Mouse (Mus musculus): ENCODE measurements around the gene Hist1h2bf. TPM values are rescaled to one million over a fixed set of nuclear protein-coding genes. Genes with fewer than 3 reads are reported as not detected.

Hist1h2bf gene
- 32.7 and 52.5 TPM in 2 replicates for total RNA-seq (2017)

DNA sequence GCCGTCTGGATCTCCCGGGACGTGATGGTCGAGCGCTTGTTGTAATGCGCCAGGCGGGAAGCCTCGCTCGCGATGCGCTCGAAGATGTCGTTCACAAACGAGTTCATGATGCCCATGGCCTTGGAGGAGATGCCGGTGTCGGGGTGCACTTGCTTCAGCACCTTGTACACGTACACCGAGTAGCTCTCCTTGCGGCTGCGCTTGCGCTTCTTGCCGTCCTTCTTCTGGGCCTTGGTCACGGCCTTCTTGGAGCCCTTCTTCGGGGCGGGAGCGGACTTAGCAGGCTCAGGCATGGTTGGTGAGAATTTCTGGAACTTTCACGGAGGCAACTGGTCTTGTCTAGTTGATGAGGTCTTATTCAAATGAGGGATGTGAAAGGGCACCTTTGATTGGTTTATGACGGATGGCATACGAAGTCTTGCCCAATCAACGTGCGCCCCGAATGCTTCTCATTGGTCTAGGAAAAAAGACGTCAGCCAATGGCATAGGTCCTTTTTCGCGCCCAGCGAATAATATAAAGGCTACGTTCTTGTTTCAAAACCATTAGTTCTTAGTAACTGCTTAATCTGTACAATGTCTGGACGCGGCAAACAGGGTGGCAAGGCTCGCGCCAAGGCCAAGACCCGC, at the start of gene Hist1h2bf, which contains the start of gene Hist1h2ad:
TSS of gene Hist1h2bf (minus strand) at position 299 of the 627 bp plus-strand sequence.
TSS of gene Hist1h2ad (plus strand) at position 484 of the 627 bp plus-strand sequence.
- peak; percentile 91 for ATAC-seq (ENCODE audit: extremely low read depth, insufficient number of reproducible peaks, low FRiP score, poor library complexity, severe bottlenecking)

DNA sequence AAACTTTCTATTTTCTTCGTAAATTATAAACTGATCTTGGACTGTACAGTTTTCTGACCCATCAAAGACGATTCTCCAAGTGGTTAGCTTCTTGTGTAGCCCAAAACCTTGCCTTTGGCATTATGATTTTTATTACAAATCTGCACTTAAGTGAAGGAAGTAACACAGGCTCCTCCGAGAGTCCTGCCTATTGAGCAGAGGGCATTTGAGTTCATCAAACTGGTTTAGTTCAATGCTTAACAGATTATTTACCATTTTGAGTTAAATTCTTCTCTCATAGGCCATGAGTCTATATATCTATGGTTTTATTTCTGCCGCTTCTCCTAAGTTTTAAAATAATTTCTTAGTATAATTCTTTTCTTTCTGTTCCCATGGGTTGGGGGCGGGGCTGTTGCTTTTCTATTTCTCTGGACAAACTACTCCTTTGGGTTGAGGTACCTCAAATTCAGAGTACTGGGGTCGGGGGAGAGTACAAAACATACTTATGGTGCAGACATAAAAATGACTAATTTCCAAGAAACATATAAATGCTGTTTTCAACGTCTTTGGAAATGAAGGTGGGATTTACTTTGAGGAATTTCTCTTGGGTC, 49.0 kb upstream of the Hist1h2bf start:
- ATAC-seq (ENCODE audit: extremely low read depth, insufficient number of reproducible peaks, low FRiP score, poor library complexity, severe bottlenecking): no peak

DNA sequence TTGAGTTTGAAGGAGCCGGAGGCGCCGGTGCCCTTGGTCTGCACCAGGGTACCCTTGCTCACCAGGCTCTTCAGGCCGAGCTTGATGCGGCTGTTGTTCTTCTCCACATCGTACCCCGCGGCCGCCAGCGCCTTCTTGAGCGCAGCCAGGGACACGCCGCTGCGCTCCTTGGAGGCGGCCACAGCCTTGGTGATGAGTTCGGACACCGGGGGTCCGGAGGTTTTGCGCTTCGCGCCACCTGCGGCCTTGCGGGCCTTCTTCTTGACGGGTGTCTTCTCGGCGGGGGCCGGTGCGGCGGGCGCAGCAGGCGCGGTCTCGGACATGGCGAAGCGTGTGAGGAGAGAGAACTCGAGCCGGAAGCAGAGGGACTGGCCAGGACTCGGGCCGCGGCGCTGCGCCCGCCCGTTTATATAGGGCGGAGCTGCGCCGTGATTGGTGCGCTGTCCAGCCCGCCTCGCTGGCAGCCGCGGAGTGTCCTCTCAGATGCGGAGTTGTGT, 48.2 kb upstream of the Hist1h2bf start, which contains the start of gene Hist1h1e:
TSS of gene Hist1h1e (minus strand) at position 384 of the 497 bp plus-strand sequence.
- peak; percentile 69 for ATAC-seq (ENCODE audit: extremely low read depth, insufficient number of reproducible peaks, low FRiP score, poor library complexity, severe bottlenecking)

DNA sequence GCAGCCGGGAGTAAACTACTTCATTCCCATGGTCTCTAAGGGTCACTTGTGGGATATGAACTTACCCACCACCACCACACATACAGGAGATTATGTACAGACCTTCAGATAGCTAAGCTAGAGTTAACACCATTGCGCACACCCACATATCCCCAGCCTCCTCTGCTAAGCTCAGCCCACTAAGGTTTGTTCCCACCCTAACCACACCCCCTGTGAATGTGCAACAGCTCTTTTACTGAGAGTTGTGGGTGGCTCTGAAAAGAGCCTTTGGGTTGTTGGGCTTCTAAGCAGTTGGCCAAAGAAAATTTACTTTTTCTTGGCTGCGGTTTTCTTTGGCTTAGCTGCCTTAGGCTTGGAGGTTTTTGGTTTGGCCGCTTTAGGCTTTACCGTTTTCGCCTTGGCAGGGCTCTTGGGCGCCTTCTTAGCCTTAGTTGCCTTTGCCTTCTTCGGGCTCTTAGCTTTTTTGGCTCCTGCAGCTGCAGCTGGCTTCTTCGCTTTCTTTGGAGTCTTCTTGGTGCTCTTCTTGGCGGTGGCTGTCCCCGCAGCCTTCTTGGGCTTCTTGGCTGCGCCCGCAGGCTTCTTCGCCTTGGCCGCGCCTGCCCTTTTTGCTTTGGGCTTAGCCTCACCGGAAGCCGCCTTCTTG, 47.7 kb upstream of the Hist1h2bf start:
- ATAC-seq (ENCODE audit: extremely low read depth, insufficient number of reproducible peaks, low FRiP score, poor library complexity, severe bottlenecking): peak; percentile 61

DNA sequence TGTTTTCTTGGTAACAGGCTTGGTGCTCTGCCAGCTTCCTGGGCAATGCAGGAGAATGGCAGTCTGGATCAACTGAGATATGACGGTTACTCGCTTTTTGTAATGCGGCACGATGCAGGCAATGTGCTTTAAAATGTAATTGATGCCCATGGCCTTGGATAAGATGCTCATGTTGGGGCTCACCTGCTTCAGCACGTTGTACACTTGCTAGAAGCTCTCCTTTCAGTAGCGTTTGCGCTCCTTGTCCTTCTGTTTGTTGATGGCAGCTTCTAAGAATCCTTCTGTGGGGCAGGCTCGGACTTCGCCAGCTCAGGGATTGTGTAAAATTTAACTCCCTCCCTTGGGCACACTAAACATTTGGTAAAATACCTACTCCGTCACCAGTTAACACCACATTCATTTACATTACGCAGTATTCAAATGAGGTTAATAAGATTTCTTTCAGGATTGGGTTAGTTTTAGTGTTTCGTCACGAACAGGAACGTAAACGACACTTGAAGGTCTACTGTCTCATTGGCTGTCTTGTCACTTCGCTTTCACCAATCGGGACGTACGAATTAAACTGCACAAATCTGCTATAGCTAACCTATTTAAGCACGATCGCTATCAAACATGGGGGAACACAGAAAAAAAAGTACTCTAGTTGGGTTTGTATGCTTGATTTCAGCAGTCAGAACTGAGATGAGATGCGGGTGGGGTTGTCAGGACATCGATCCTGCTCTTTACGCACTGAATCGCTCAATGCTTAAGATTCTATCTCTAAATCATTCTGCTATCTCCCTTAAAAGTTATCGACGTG, 46.9 kb upstream of the Hist1h2bf start, which contains the start of gene Hist1h2be:
TSS of gene Hist1h2be (minus strand) at position 392 of the 799 bp plus-strand sequence.
- ATAC-seq (ENCODE audit: extremely low read depth, insufficient number of reproducible peaks, low FRiP score, poor library complexity, severe bottlenecking): peak; percentile 73

DNA sequence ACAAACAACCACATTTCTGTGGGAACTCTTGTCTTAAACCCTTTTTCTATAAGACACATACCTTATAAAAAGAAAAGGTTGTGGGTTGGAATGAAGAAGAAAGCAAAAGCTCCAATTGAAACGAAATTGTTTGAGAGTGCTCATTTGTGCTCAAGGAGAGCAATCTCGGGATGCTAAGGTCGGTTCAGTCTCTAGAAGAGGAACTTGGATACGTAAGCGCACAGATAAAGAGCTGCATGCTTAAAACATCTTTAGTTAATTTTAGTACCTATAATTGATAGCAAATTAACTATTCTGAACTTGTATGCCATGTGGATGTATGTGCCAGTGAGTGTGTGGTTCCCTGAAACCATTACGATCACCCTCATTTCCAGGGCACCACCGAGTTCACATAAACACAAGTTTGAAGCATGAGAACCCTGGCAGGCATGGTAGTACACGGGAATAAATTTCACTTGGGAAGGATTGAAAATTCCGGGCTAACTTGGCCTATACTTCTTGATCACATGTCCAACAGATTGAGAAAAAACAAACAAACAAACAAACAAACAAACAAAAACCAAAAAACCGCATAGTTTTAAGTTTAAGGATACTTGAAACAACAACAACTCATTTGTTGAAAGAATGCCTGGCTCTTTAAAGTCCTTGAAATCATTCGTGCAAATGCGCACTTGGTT, 46.2 kb upstream of the Hist1h2bf start:
- no peak for ATAC-seq (ENCODE audit: extremely low read depth, insufficient number of reproducible peaks, low FRiP score, poor library complexity, severe bottlenecking)

DNA sequence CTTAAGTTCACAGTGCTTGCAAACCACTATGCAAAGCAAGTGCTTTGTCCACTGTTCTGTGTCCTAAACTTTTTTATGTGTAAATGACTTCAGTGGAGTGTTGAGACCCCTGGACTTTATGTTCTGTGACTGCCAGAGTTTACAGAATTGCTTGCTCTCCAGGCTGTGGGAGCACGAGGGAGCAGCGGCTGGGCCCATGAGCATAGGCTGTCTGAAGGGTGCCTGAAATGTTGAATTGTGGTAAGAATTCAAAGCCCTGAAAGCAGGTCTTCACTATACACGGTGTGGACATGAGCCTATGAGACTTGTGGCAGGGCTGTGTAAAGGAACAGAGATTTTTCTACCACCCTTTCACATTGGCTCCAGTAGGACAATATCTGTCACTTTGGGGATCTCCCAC, 37.6 kb upstream of the Hist1h2bf start:
- ATAC-seq (ENCODE audit: extremely low read depth, insufficient number of reproducible peaks, low FRiP score, poor library complexity, severe bottlenecking): no peak

DNA sequence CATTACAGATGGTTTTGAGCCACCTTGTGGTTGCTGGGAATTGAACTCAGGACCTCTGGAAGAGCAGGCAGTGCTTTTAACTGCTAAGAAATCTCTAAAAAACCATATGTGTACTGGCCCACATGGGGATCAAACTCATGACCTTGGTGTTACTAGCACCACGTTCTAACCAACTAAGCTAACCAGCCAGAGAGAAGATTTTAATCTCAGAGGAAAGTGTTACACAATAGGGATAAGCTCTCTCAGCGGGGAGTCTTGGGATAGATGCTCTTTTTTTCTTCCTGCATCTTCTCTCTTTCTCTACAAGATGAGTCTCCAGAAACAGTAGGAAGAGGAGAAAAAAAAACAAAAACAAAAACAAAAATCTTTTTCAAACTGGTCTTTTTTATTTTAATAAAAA, 36.4 kb upstream of the Hist1h2bf start:
- no peak for ATAC-seq (ENCODE audit: extremely low read depth, insufficient number of reproducible peaks, low FRiP score, poor library complexity, severe bottlenecking)

DNA sequence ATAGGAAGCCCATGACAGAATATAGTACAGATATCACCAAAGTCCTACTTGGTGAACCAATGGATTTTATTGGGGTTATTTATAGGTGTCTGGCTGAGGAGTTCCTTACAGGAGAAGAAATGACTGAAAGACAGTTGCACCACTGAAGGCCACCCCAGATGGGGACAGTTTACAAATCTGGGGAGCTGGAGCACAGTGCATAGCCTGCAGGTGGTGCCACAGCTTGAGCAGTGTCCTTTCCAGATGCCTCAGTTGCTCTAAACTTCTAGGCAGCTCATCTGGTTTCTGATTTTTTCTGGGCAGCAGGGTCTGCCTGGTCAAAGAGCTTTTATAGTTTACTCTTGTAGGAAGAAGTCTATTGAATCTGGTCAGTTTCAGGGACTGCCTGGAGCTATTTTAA, 35.8 kb upstream of the Hist1h2bf start:
- ATAC-seq (ENCODE audit: extremely low read depth, insufficient number of reproducible peaks, low FRiP score, poor library complexity, severe bottlenecking): no peak

DNA sequence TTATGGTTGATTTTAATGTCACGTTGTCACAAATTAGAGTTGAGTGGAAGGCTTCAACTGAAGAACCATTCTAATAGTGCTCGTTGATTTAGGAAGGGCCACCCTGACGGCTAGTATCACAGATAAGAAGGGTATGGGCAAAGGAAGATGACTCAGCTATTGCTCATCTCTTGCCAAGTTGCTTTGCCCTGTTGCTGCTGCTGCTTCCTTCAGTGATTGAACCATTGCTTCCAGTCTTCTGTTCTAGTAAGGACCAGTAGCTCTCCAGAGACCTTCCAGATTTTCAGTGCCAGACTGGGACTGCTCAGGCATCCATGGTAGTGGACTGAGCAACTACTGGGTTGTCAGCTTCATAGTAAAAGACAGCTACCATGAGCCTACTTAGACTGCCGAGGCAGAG, 35.2 kb upstream of the Hist1h2bf start:
- no peak for ATAC-seq (ENCODE audit: extremely low read depth, insufficient number of reproducible peaks, low FRiP score, poor library complexity, severe bottlenecking)

DNA sequence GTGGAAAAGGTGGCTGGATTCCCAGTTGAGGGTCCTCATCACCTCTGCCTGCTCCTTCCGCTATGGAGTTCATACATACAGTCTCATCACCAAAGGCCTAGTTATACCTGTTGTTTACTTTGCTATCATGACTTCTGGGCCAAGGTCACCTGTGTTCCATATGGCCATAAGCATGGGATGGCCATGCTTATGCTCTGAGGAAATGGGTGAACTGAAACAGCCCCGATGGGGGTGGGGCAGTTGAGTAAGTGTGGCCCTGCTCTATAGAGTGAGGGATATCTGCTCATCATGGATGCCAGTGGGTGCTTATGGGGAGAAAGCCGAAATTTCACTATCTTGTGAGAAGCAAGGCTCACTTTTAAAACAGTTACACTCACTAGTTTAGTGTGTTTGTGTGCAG, 31.1 kb upstream of the Hist1h2bf start:
- no peak for ATAC-seq (ENCODE audit: extremely low read depth, insufficient number of reproducible peaks, low FRiP score, poor library complexity, severe bottlenecking)

DNA sequence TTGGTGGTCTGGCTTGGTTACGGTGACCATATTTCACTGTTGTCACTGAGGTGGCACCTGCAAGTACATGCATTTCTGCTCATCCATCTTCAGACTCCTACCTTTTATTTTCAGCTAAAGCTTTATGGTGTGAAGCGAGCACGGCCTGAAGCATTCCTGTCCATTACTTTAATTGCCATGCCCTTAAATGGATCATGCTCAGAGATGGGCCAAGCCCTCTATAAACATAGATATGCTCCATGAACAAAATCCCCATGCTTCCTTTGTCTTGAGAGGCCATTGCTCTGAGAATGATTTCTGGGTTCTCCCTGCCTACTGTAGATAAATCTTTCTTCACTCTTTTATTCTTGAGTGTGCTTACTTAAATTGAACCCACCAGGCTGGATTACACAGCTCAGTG, 30.5 kb upstream of the Hist1h2bf start:
- ATAC-seq (ENCODE audit: extremely low read depth, insufficient number of reproducible peaks, low FRiP score, poor library complexity, severe bottlenecking): no peak

DNA sequence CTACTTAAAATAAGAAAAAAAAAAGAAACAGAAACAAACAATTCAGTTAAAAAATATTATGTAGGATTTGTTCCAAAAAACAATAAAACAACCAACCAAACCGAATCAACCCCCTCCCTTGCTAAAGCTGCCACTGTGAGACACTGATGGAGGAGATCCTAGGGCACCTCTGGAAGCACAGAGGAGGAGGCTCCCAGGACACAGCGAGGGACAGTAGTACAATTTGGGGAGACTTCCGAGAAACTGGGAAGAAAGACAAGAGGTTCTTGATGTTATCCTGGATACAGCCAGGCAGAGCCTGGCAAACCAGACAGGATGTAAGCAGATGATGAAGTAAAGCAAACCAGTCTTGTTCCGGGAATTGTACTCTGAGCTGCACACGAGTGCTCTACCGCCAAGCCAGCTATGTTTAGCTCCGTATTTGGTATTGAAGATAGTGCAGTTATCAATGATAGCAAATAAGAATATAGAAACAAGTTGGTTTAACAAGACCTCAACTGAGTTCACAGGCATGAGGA, 29.2 kb upstream of the Hist1h2bf start:
- no peak for ATAC-seq (ENCODE audit: extremely low read depth, insufficient number of reproducible peaks, low FRiP score, poor library complexity, severe bottlenecking)

DNA sequence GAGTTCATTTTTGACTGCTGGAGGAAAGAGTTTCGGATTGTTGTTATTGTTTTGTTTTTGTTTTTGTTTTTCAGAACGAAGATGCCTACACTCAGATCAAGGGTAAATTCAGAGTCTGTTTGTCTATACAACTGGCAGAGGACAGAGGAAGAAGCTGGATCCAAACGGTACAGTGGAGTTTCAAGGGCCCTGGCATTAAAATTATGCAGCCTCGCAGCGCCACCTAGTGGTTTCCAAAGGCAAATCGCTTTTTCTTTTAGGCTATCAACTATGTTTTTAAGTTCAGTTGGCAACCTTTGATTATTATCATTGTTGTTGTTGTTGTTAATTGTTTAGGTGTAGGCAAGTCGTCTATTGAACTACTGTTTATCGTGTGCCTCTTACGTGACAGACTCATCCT, 24.0 kb upstream of the Hist1h2bf start:
- peak; percentile 76; the same call in 1 of the 2 replicates for ATAC-seq (ENCODE audit: extremely low read depth, insufficient number of reproducible peaks, low FRiP score, poor library complexity, severe bottlenecking)

DNA sequence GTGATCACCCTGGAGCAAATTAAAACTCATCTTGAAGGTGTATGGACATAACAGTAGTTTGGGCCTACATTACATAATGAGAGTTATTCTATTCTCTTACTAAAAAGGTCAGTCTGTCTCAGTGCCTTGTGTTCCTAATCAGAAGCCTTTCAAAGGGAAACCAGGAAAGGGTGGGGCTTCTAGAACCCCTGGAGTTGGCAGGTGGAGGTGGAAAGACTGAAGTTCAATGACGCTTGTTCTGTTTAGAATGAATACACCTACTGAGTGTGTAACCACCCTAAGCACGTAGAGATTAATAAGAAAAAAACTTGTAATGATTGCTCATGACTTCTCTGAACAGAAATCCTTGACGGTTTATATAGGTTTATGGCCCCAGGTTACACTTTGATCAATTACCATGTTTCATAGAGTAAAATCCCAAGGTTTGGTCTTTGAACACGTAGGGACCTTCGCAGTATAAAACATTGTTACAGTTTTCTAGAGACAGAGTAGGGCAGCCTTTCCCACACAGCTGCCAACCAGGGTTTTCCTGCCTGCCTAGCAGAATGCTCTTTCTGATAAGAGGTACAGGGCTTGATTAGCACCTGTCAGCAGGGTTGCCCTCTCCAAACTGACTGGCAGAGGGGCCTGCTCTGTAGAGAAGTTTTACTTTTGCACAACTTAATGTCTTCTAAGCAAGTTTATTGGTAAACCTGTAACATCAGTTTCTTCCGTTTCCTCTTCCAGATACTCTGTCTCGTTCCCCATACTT, 21.8 kb upstream of the Hist1h2bf start:
- no peak for ATAC-seq (ENCODE audit: extremely low read depth, insufficient number of reproducible peaks, low FRiP score, poor library complexity, severe bottlenecking)

DNA sequence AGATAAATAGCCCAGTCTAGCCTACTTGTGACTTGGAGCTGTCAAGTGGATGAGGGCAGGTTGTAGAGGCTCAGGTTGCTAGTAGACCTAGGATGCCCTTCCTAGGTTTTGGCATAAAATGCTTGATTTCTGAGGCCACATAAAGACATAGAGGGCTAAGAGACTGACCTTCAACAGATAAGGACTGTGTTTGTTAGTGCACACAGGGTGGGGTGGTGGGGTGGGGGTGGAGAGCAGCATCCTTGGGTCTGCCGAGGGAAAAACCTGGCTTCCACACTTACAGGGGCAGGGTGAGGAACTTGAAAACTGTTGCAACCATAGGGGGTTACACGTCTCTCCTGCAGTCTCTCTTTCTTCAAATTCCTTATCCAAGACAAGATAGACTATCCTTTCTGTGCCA, 21.2 kb upstream of the Hist1h2bf start:
- ATAC-seq (ENCODE audit: extremely low read depth, insufficient number of reproducible peaks, low FRiP score, poor library complexity, severe bottlenecking): no peak

DNA sequence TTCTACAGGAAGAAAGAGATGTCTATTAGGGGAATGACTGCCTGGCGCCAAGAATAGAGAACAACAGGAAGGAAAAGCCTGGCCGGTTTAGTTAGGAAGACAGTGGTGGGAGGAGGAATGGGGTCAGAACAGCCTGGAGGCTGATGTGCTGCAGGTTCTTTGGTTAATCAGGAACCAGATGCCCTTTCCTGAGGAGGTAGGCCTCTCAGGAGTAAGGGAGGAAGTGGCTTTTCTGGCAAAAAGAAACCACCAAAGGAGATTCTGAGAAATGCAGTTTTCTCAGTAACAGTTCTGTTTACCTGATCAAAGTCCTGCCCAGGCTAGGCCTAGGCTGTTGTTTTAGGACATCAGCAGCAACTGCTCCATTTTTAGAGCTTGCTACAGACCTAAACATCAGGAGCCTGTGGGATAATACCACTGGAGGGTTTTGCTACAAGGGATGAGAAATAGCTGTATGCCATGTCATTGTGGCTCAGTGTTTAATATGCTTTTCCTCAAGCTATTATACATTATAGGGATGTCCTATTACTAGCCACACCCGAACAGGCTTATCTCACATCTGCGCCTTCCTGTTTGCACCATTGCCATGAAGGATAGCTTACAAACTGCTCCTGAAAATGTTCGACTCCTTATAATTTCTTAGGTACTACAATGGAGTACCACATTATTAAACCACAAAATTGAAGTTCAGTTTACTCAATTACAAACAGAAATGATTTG, 19.2 kb upstream of the Hist1h2bf start:
- no peak for ATAC-seq (ENCODE audit: extremely low read depth, insufficient number of reproducible peaks, low FRiP score, poor library complexity, severe bottlenecking)

All from neutrophil, adult 5-6 weeks (primary cell).